ENCODE assay signal across 10 mouse cellular contexts in genomic region chr4:109735754-109736153, GRCm38 (mm10). TPM values are rescaled to one million over a fixed set of nuclear protein-coding genes. Genes with fewer than 3 reads are reported as not detected.
A peak's percentile ranks its signal among the peaks of the same experiment; 100 is the strongest.
DNase-seq lines count a peak whose midpoint lies in the region; ATAC-seq lines count a peak whose summit lies in the region.
"Had no signal": no experiment of that assay in that cellular context is flagged by ENCODE, and none has a peak within 500 bp of the region (broad histone marks: within the 10 kb centered on the region; RNA-seq: fewer than 3 reads in every experiment).

No protein-coding gene starts in this region.

- ATAC-seq in liver, embryonic 12.5 days: no peak

- no peaks in the 10 kb centered on the region for H3K4me1 ChIP-seq in liver, embryonic 12.5 days
- H3K4me1 ChIP-seq: hindbrain, embryonic 13.5 days had no signal

- no peaks in the 10 kb centered on the region for H3K9me3 ChIP-seq in liver, embryonic 12.5 days (replicated peaks)
- H3K9me3 ChIP-seq: hindbrain, embryonic 13.5 days had no signal

- H3K36me3 ChIP-seq in liver, embryonic 12.5 days: peaks cover 13% of the 10 kb centered on the region
- H3K36me3 ChIP-seq: hindbrain, embryonic 13.5 days had no signal

- no peaks in the 10 kb centered on the region for H3K27me3 ChIP-seq in liver, embryonic 12.5 days (replicated peaks)
- H3K27me3 ChIP-seq: hindbrain, embryonic 13.5 days had no signal

- DNase-seq in embryo, embryonic 10.5 days (ENCODE audit: low spot score): peak; percentile 13
- no peak for DNase-seq in embryo, embryonic 9.5 days (ENCODE audit: extremely low spot score)
- peak; percentile 65 for DNase-seq in 3T3-L1 (ENCODE audit: low read depth, low spot score)
- peak; percentile 69 for DNase-seq in cerebellum, adult 9-10 months
- DNase-seq in heart, postnatal 14 days: peak; percentile 40 to 66
- DNase-seq in layer of hippocampus, postnatal 10 days (ENCODE audit: low spot score in 2 of 2): no peak
- no peak for DNase-seq in c-Kit-positive CD71-positive TER-119-positive erythroid progenitor cells, embryonic 14.5 days (ENCODE audit: low spot score)

- no peak overlapping the region for H3K4me2 ChIP-seq in liver, embryonic 12.5 days
- H3K4me2 ChIP-seq: hindbrain, embryonic 13.5 days had no signal

- no peak overlapping the region for H3K4me3 ChIP-seq in liver, embryonic 12.5 days
- H3K4me3 ChIP-seq: hindbrain, embryonic 13.5 days; left cerebral cortex, adult 2 months had no signal

- 83% methylated on average over 1 of the region's 1 CpGs for WGBS in liver, embryonic 12.5 days (ENCODE audit: insufficient replicate concordance)

- no peak overlapping the region for H3K9ac ChIP-seq in liver, embryonic 12.5 days
- H3K9ac ChIP-seq: hindbrain, embryonic 13.5 days had no signal

- no peak overlapping the region for H3K27ac ChIP-seq in liver, embryonic 12.5 days
- H3K27ac ChIP-seq: hindbrain, embryonic 13.5 days; left cerebral cortex, adult 2 months had no signal

- intact Hi-C loops in heart, postnatal 14 days (cut with DNase I): no loop called here

RNA-seq across cellular contexts. Expression of gene Faf1, which starts 59.4 kb away (rescaled TPM):
- 10 to 100 TPM; 29.8 to 30.6 TPM for total RNA-seq in heart, postnatal 14 days (2021)
- 10 to 100 TPM; 31.6 to 33.7 TPM for total RNA-seq in layer of hippocampus, postnatal 10 days (2021)
- 31.3 and 31.4 TPM in 2 replicates for polyA plus RNA-seq in liver, embryonic 12.5 days (2016; fragmentation: Nextera tagmentation; extraction: Ambion mirVana)

Comparison
In these comparisons a context has a peak if more than half of its experiments do, and no peak if none do; other contexts are left out.
1. DNase-seq: peak in embryo, embryonic 10.5 days (single experiment), 3T3-L1 (single experiment), cerebellum, adult 9-10 months (single experiment) and heart, postnatal 14 days (2 of 2); none in embryo, embryonic 9.5 days (single experiment), layer of hippocampus, postnatal 10 days (0 of 2) and c-Kit-positive CD71-positive TER-119-positive erythroid progenitor cells, embryonic 14.5 days (single experiment).